Mouse (Mus musculus) spleen, adult 2 months (tissue): ENCODE measurements around the gene Gm45713. TPM values are rescaled to one million over a fixed set of nuclear protein-coding genes. Genes with fewer than 3 reads are reported as not detected.

ENCODE experiments used
- DNase-seq, 2 experiments: peaks; one replicate each; pipeline versions ENCODE4 v3.0.0 to v3.0.0-alpha.2; 2012 to 2021; ENCODE audit warnings: low spot score in 2 of 2, low read depth in 1 of 2
- H3K27ac ChIP-seq: fragments of 200-500 bp; 2 replicates; pipeline ENCODE4 v1.5.1; 2012; ENCODE audit warnings: low read length, inconsistent platforms; ENCODE audit not compliant: insufficient read depth
- H3K27me3 ChIP-seq: fragments of 200-500 bp; 2 replicates; pipeline ENCODE4 v1.6.1; 2012; ENCODE audit warnings: mild to moderate bottlenecking, moderate library complexity, low read length, inconsistent platforms; ENCODE audit not compliant: control insufficient read depth, insufficient read depth
- H3K36me3 ChIP-seq: fragments of 200-500 bp; 2 replicates; pipeline ENCODE4 v1.6.1; 2012; ENCODE audit warnings: mild to moderate bottlenecking, low read length, inconsistent platforms; ENCODE audit not compliant: control insufficient read depth, insufficient read depth
- H3K4me1 ChIP-seq: fragments of 200-500 bp; 2 replicates; pipeline ENCODE4 v1.6.1; 2011; ENCODE audit warnings: inconsistent platforms; ENCODE audit not compliant: control insufficient read depth, insufficient read depth, insufficient read length
- H3K4me3 ChIP-seq: fragments of 200-500 bp; 2 replicates; pipeline ENCODE4 v1.5.1; 2011; ENCODE audit warnings: mild to moderate bottlenecking, inconsistent platforms; ENCODE audit not compliant: insufficient read depth, insufficient read length; ENCODE audit errors: extremely low read depth
- CTCF ChIP-seq: fragments of 200-500 bp; IDR thresholded peaks from 2 replicates; pipeline ENCODE4 v1.5.1; 2011; ENCODE audit warnings: mild to moderate bottlenecking, inconsistent platforms; ENCODE audit not compliant: insufficient read depth, insufficient read length, insufficient replicate concordance; ENCODE audit errors: extremely low read depth
- POLR2A ChIP-seq: fragments of 200-500 bp; IDR thresholded peaks from 2 replicates; pipeline ENCODE4 v1.6.1; 2011; ENCODE audit warnings: low read depth, low read length, inconsistent platforms
- WGBS: fragments of 180-500 bp; shearing (Covaris S2); methylation state at CpG from one replicate; pipeline ENCODE4 v1.1.7; 2018; 5-methylcytosine and 5-hydroxymethylcytosine counted together
- polyA plus RNA-seq: library from polyadenylated mRNA; depleted of rRNA; stranded (reverse); fragments of >200 nt; gene quantifications from 2 replicates; pipeline ENCODE4 v1.2.3, GENCODE M21; 2012

The Gm45713 gene
- polyA plus RNA-seq, 1 experiment = 0.70 TPM

DNA sequence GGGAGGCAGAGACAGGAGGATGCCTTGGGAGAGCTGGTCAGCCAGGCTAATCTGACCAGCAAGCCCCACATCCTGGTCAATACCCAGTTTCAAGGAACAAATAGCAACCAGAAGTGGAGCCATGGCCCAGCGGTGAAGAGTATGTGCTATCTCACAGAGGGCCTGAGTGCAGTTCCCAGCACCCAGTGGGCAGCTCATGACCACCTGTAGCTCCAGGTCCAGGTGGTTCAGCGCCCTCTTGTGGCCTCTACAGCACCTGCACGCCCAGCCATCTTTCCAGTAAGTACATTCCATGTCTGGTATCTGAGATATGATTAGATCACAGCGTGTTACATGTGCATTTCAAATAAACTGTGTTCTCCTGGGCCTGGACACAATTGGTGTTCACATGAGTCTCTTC, 49.9 kb downstream of the Gm45713 start:
- H3K4me3 ChIP-seq = no peak overlapping the region
- no peaks in the 10 kb centered on the region for H3K27me3 ChIP-seq
- 83% methylated on average over 4 of the region's 4 CpGs for WGBS
- H3K4me1 ChIP-seq = peaks cover 12% of the 10 kb centered on the region
- DNase-seq = no peak
- no peak for TF ChIP-seq POLR2A
- TF ChIP-seq CTCF = no peak
- H3K27ac ChIP-seq = no peak overlapping the region
- no peaks in the 10 kb centered on the region for H3K36me3 ChIP-seq

- Histone ChIP-seq H3K27ac (peak overlapping the region; percentile 96), H3K4me3 (peak overlapping the region; percentile 67), H3K27me3 (no peaks in the 10 kb centered on the region), H3K36me3 (no peaks in the 10 kb centered on the region), H3K4me1 (peaks cover 12% of the 10 kb centered on the region)
- TF ChIP-seq CTCF (no peak), POLR2A (no peak)
- WGBS = 42% methylated on average over 22 of the region's 22 CpGs
- DNase-seq = no peak
These were observed 52.6 kb downstream of the Gm45713 start for GRCm38 (mm10) chr7:45083300-45083890.

GRCm38 (mm10) chr7:45082401-45083299, 53.4 kb downstream of the Gm45713 start:
- DNase-seq = peak; percentile 40 to 64
- peaks cover 3% of the 10 kb centered on the region; the same call in 1 of the 2 replicates for H3K36me3 ChIP-seq
- peak overlapping the region; percentile 67 for H3K4me3 ChIP-seq
- WGBS = 3% methylated on average over 25 of the region's 25 CpGs
- H3K4me1 ChIP-seq = peaks cover 12% of the 10 kb centered on the region; the same call in 1 of the 2 replicates
- no peaks in the 10 kb centered on the region for H3K27me3 ChIP-seq
- TF ChIP-seq POLR2A (peak; percentile 58; the same call in 1 of the 2 replicates), CTCF (peak; percentile 6; the same call in 1 of the 2 replicates)
- H3K27ac ChIP-seq = peak overlapping the region; percentile 96

DNA sequence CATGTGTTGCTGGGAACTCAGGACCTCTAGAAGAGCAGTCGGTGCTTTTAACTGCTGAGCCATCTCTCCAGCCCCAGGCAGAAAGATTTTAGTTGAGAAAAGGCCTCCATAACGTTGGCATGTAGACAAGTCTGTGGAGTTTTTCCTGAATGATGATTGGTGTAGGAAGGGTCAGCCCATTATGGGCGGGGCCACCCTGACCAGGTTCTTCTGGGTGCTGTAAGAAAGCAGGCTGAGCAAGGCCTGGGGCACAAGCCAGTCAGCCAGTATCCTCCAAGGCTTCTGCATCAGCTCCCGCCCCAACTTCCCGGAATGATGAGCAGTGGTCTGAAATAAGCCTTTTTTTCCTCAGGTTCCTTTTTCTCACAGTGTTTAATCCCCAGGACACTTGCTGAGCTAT, 55.0 kb downstream of the Gm45713 start:
- H3K27me3 ChIP-seq = no peaks in the 10 kb centered on the region
- H3K4me3 ChIP-seq = no peak overlapping the region
- DNase-seq = no peak
- peaks cover 16% of the 10 kb centered on the region for H3K36me3 ChIP-seq
- H3K27ac ChIP-seq = peak overlapping the region; percentile 31; the same call in 1 of the 2 replicates
- peaks cover 12% of the 10 kb centered on the region; the same call in 1 of the 2 replicates for H3K4me1 ChIP-seq
- TF ChIP-seq CTCF = no peak
- TF ChIP-seq POLR2A = no peak
- 86% methylated on average over 5 of the region's 5 CpGs for WGBS

DNA sequence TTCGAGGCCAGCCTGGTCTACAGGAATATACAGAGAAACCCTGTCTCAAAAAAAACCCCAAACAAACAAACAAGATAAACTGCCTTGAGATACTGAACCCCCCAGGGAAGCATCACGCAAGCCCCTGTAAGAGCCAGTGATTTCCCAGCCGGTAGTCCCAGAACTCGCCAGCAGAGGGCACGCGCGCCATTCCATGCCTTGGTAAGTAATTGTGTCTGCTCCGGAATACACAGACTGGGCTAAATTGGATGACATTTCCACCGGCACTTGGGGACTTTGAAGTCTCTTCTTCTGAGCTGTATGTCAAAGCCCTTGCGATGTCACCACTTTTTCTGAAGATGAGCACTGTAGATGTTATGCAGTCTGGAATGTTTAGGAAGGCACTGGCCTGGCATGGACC, 56.2 kb downstream of the Gm45713 start:
- H3K36me3 ChIP-seq = peaks cover 24% of the 10 kb centered on the region
- peaks cover 12% of the 10 kb centered on the region; the same call in 1 of the 2 replicates for H3K4me1 ChIP-seq
- no peaks in the 10 kb centered on the region for H3K27me3 ChIP-seq
- WGBS = 2% methylated on average over 10 of the region's 10 CpGs
- TF ChIP-seq POLR2A (no peak), CTCF (peak; percentile 98)
- DNase-seq = peak; percentile 66 to 88
- H3K4me3 ChIP-seq = no peak overlapping the region
- H3K27ac ChIP-seq = no peak overlapping the region

- Histone ChIP-seq H3K27ac (no peak overlapping the region), H3K27me3 (no peaks in the 10 kb centered on the region), H3K36me3 (peaks cover 27% of the 10 kb centered on the region), H3K4me1 (peaks cover 9% of the 10 kb centered on the region; the same call in 1 of the 2 replicates), H3K4me3 (no peak overlapping the region)
- WGBS = 46% methylated on average over 9 of the region's 9 CpGs
- peak; percentile 48 to 77 for DNase-seq
- TF ChIP-seq CTCF (peak; percentile 80; the same call in 1 of the 2 replicates), POLR2A (no peak)
These were observed 57.5 kb downstream of the Gm45713 start for GRCm38 (mm10) chr7:45078513-45078912.

DNA sequence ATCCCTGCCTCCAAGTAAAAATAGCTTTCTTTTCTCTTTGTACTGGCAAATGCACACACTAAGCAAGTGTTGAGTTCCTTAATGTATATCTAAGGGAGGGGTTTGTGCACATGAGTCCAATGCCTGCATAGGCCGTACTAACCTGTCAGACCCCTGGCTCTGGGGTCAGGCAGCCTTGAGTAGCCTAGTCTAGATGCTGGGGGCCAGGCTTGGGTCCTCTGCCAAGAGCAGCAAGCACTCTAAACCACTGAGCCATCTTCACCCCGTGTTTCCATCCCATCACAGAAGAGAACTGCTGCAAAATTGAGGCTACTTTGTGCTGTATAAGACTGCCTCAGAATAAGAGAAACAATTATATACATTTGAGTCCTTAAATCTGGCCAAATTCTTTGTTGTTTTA, 58.2 kb downstream of the Gm45713 start:
- TF ChIP-seq CTCF = no peak
- WGBS = 84% methylated on average over 2 of the region's 2 CpGs
- DNase-seq = no peak
- Histone ChIP-seq H3K4me3 (no peak overlapping the region), H3K27ac (no peak overlapping the region), H3K36me3 (peaks cover 27% of the 10 kb centered on the region), H3K4me1 (peaks cover 4% of the 10 kb centered on the region; the same call in 1 of the 2 replicates), H3K27me3 (no peaks in the 10 kb centered on the region)
